Mouse (Mus musculus): ENCODE measurements at regions not wholly inside any gene's neighbourhood (a gene's known extent, or its start where the extent isn't known, plus 50 kb on each side); places are given as distances from the start of the nearest gene placed in this dataset.

DNA sequence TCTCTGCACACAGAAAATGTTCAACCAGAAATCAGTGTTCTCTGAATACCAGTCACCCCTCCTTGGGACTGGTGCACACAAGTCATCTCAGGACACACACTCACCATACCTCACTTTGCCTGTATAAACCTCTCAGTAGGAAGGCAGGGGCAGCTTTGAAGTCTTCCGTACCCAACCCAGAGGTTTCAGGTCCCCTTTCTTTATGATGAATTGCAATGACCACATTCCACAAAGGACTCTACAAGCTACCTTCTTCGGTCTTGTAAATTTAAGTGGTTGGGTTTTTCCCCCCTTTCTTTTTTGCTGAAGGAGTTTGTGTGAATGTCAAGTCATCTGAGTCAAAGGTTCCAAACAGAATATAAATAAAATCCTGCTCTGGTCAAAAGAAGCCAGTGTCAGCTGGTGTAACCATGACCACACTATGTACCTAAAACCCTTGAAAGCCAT is 76.9 kb upstream of the Far2 start:
- CTCF ChIA-PET: no interaction called here

DNA sequence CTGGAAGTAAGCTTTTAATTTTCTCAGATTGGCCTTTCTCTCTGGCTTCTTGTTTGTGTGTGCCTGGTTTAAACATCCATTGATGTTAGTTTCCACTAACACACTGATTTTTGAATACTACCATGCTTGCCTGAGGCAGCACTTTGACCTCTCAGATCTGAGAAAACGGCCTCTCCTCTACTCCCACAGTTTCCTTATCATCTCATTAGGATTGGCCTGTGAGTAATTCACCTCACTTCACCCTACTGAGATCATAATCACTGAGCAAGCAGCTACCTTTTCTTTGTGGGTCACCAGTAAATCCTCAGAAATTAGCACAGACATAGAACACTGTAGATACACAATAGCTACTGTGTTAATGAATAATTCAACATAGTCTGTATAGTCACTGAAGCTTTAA is 74.5 kb upstream of the Far2 start:
- CTCF ChIA-PET: no interaction called here

DNA sequence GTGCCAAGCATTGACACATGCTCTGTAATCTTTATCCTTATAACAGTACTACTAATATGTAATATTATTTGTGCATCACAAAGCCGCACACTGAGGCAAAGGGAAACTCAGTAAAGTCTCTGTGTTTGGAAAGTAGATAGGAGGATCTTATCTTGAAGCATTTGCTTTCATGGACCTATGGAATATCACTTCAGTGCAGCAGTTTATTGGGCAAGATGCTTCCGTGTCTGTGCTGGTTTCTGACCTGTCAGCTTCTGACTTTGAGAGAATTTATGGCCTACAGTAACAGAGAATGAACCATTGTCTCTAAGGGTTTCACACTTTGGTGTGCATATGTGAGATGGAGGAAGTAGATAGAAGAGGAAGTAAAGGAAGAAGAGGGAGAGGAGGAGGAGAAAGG is 74.0 kb upstream of the Far2 start:
- CTCF ChIA-PET: no interaction called here

DNA sequence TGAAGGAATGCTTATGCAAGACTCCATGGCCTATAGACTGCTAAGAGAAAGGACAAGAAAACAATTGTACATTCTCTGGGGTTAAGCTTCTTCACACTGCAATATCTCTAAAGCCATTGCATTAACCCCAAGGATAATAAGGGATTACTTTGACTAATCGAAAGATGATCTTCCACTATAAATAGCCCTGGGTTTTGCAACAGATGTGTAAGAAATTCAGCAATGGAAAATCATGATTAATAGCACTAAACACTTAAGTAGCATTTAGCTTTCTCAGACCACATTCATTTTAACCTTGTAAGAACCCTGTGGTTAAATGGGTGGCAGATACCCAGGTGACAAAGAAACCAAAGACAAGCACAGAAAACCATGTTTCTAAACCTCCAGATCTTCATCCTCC is 71.1 kb upstream of the Far2 start:
- CTCF ChIA-PET: no interaction called here

DNA sequence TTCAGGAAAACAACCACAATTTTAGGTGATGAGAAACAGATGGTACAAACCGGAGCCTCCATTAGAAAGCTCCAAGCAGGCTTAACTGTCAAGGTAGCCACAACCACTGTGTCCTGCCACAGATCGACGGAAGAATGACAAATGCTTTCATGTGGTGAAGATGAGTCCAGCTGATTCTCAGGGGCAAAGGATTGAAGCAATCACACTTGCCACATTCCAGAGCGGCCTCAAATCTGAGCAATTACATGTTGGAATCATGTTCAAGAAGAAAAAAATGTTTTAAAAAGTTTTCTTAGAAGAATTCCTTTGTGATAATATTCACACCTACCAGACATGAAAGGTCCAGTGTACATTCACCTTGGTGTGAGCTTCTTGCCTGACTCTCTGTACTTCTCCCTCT is 57.7 kb upstream of the Far2 start:
- CTCF ChIA-PET: no interaction called here

All from spleen, embryonic (tissue).